Mouse (Mus musculus): ENCODE measurements at regions not wholly inside any gene's neighbourhood (a gene's known extent, or its start where the extent isn't known, plus 50 kb on each side); places are given as distances from the start of the nearest gene placed in this dataset.

- intact Hi-C loops (cut with DNase I) = no loop called here
- no peaks in the 10 kb centered on the region for H3K4me1 ChIP-seq (ENCODE audit: control insufficient read depth, insufficient read depth, low read length)
- no peaks in the 10 kb centered on the region for H3K36me3 ChIP-seq (ENCODE audit: control insufficient read depth, insufficient read depth, low read length)
- TF ChIP-seq POLR2A (IDR thresholded peaks at IDR 0.05; ENCODE audit: insufficient read depth, low read depth, low read length) = no peak
- TF ChIP-seq CTCF (IDR thresholded peaks at IDR 0.05) = no peak
- TF ChIP-seq EP300 (IDR thresholded peaks at IDR 0.05; ENCODE audit: insufficient read depth, low read depth, low read length) = no peak
- 78% methylated on average over 8 of the region's 8 CpGs for WGBS
- no peak overlapping the region for H3K9ac ChIP-seq (ENCODE audit: low read depth, low read length)
- H3K27me3 ChIP-seq (ENCODE audit: control insufficient read depth, insufficient read depth, low read length) = no peaks in the 10 kb centered on the region
- DNase-seq = no peak
- H3K79me2 ChIP-seq (replicated peaks; ENCODE audit: control insufficient read depth, insufficient read depth, low read length) = no peaks in the 10 kb centered on the region
- H3K27ac ChIP-seq = no peak overlapping the region
- no peak overlapping the region for H3K4me3 ChIP-seq
Observed at GRCm38 (mm10) chr5:126703516-126704282, 537.9 kb upstream of the Tmem132c start.

- no peaks in the 10 kb centered on the region for H3K27me3 ChIP-seq (ENCODE audit: control insufficient read depth, insufficient read depth, low read length)
- no peaks in the 10 kb centered on the region for H3K36me3 ChIP-seq (ENCODE audit: control insufficient read depth, insufficient read depth, low read length)
- intact Hi-C loops (cut with DNase I) = no loop called here
Observed at GRCm38 (mm10) chr5:126705871-126706270, 535.7 kb upstream of the Tmem132c start.

GRCm38 (mm10) chr5:126706701-126707100 lies 534.9 kb upstream of the Tmem132c start:
- H3K79me2 ChIP-seq (replicated peaks; ENCODE audit: control insufficient read depth, insufficient read depth, low read length) = no peaks in the 10 kb centered on the region
- H3K4me3 ChIP-seq = no peak overlapping the region
- 61% methylated on average over 4 of the region's 4 CpGs for WGBS
- no peaks in the 10 kb centered on the region for H3K27me3 ChIP-seq (ENCODE audit: control insufficient read depth, insufficient read depth, low read length)
- H3K36me3 ChIP-seq (ENCODE audit: control insufficient read depth, insufficient read depth, low read length) = no peaks in the 10 kb centered on the region
- DNase-seq = no peak
- TF ChIP-seq POLR2A (IDR thresholded peaks at IDR 0.05; ENCODE audit: insufficient read depth, low read depth, low read length) = no peak
- TF ChIP-seq CTCF (IDR thresholded peaks at IDR 0.05) = no peak
- no peak for TF ChIP-seq EP300 (IDR thresholded peaks at IDR 0.05; ENCODE audit: insufficient read depth, low read depth, low read length)
- no peaks in the 10 kb centered on the region for H3K4me1 ChIP-seq (ENCODE audit: control insufficient read depth, insufficient read depth, low read length)
- H3K9ac ChIP-seq (ENCODE audit: low read depth, low read length) = no peak overlapping the region
- intact Hi-C loops (cut with DNase I) = no loop called here
- no peak overlapping the region for H3K27ac ChIP-seq

More at GRCm38 (mm10) chr5:126705871-126706270, 535.7 kb upstream of the Tmem132c start:
- WGBS = 40% methylated on average over 11 of the region's 11 CpGs
- H3K4me1 ChIP-seq (ENCODE audit: control insufficient read depth, insufficient read depth, low read length) = no peaks in the 10 kb centered on the region
- DNase-seq = no peak
- H3K9ac ChIP-seq (ENCODE audit: low read depth, low read length) = no peak overlapping the region
- H3K27ac ChIP-seq = no peak overlapping the region
- TF ChIP-seq CTCF (IDR thresholded peaks at IDR 0.05) = no peak
- no peak for TF ChIP-seq EP300 (IDR thresholded peaks at IDR 0.05; ENCODE audit: insufficient read depth, low read depth, low read length)
- no peak for TF ChIP-seq POLR2A (IDR thresholded peaks at IDR 0.05; ENCODE audit: insufficient read depth, low read depth, low read length)
- no peak overlapping the region for H3K4me3 ChIP-seq
- H3K79me2 ChIP-seq (replicated peaks; ENCODE audit: control insufficient read depth, insufficient read depth, low read length) = no peaks in the 10 kb centered on the region

GRCm38 (mm10) chr5:126714672-126715071 lies 526.9 kb upstream of the Tmem132c start:
- no peak for TF ChIP-seq EP300 (IDR thresholded peaks at IDR 0.05; ENCODE audit: insufficient read depth, low read depth, low read length)
- TF ChIP-seq CTCF (IDR thresholded peaks at IDR 0.05) = no peak
- TF ChIP-seq POLR2A (IDR thresholded peaks at IDR 0.05; ENCODE audit: insufficient read depth, low read depth, low read length) = no peak
- WGBS = 20% methylated on average over 6 of the region's 6 CpGs
- DNase-seq = no peak
- no peaks in the 10 kb centered on the region for H3K36me3 ChIP-seq (ENCODE audit: control insufficient read depth, insufficient read depth, low read length)
- H3K4me1 ChIP-seq (ENCODE audit: control insufficient read depth, insufficient read depth, low read length) = no peaks in the 10 kb centered on the region
- no peak overlapping the region for H3K9ac ChIP-seq (ENCODE audit: low read depth, low read length)
- no peaks in the 10 kb centered on the region for H3K79me2 ChIP-seq (replicated peaks; ENCODE audit: control insufficient read depth, insufficient read depth, low read length)
- no peak overlapping the region for H3K4me3 ChIP-seq
- H3K27me3 ChIP-seq (ENCODE audit: control insufficient read depth, insufficient read depth, low read length) = no peaks in the 10 kb centered on the region
- intact Hi-C loops (cut with DNase I) = no loop called here
- H3K27ac ChIP-seq = no peak overlapping the region

GRCm38 (mm10) chr5:126718421-126718820 lies 523.2 kb upstream of the Tmem132c start:
- 86% methylated on average over 2 of the region's 2 CpGs for WGBS
- TF ChIP-seq POLR2A (IDR thresholded peaks at IDR 0.05; ENCODE audit: insufficient read depth, low read depth, low read length) (no peak), CTCF (IDR thresholded peaks at IDR 0.05) (peak; percentile 5; the same call in 1 of the 2 replicates)
- intact Hi-C loops (cut with DNase I) = no loop called here

GRCm38 (mm10) chr5:126721300-126721699 lies 520.3 kb upstream of the Tmem132c start:
- no peak overlapping the region for H3K4me3 ChIP-seq
- H3K27me3 ChIP-seq (ENCODE audit: control insufficient read depth, insufficient read depth, low read length) = no peaks in the 10 kb centered on the region
- no peak for DNase-seq
- H3K27ac ChIP-seq = no peak overlapping the region
- TF ChIP-seq EP300 (IDR thresholded peaks at IDR 0.05; ENCODE audit: insufficient read depth, low read depth, low read length) = no peak
- TF ChIP-seq CTCF (IDR thresholded peaks at IDR 0.05) = no peak
- TF ChIP-seq POLR2A (IDR thresholded peaks at IDR 0.05; ENCODE audit: insufficient read depth, low read depth, low read length) = no peak
- intact Hi-C loops (cut with DNase I) = no loop called here
- H3K9ac ChIP-seq (ENCODE audit: low read depth, low read length) = no peak overlapping the region
- WGBS = 62% methylated on average over 2 of the region's 2 CpGs
- no peaks in the 10 kb centered on the region for H3K4me1 ChIP-seq (ENCODE audit: control insufficient read depth, insufficient read depth, low read length)
- peaks cover 1% of the 10 kb centered on the region; the same call in 1 of the 2 replicates for H3K79me2 ChIP-seq (replicated peaks; ENCODE audit: control insufficient read depth, insufficient read depth, low read length)
- H3K36me3 ChIP-seq (ENCODE audit: control insufficient read depth, insufficient read depth, low read length) = no peaks in the 10 kb centered on the region

More at GRCm38 (mm10) chr5:126718421-126718820, 523.2 kb upstream of the Tmem132c start:
- no peak for DNase-seq
- Histone ChIP-seq H3K27ac (no peak overlapping the region), H3K4me1 (ENCODE audit: control insufficient read depth, insufficient read depth, low read length) (no peaks in the 10 kb centered on the region), H3K79me2 (replicated peaks; ENCODE audit: control insufficient read depth, insufficient read depth, low read length) (no peaks in the 10 kb centered on the region), H3K9ac (ENCODE audit: low read depth, low read length) (no peak overlapping the region), H3K4me3 (no peak overlapping the region), H3K36me3 (ENCODE audit: control insufficient read depth, insufficient read depth, low read length) (no peaks in the 10 kb centered on the region), H3K27me3 (ENCODE audit: control insufficient read depth, insufficient read depth, low read length) (no peaks in the 10 kb centered on the region)

Data from heart, adult 2 months (tissue).